Mouse (Mus musculus) C2C12 (cell line): ENCODE measurements at regions not wholly inside any gene's neighbourhood (a gene's known extent, or its start where the extent isn't known, plus 50 kb on each side); places are given as distances from the start of the nearest gene placed in this dataset.

Source experiments
- CTCF ChIP-seq: IDR thresholded peaks from one replicate; pipeline ENCODE4 v1.5.1; 2011; ENCODE audit not compliant: control insufficient read depth, insufficient read depth, insufficient read length
- MYOG ChIP-seq: IDR thresholded peaks from one replicate; pipeline ENCODE4 v1.6.1; 2011; ENCODE audit not compliant: control insufficient read depth, insufficient read length; ENCODE audit errors: extremely low read depth
- USF1 ChIP-seq: IDR thresholded peaks from one replicate; pipeline ENCODE4 v1.6.1; 2011; ENCODE audit warnings: low read depth, mild to moderate bottlenecking, control low read depth, moderate library complexity

DNA sequence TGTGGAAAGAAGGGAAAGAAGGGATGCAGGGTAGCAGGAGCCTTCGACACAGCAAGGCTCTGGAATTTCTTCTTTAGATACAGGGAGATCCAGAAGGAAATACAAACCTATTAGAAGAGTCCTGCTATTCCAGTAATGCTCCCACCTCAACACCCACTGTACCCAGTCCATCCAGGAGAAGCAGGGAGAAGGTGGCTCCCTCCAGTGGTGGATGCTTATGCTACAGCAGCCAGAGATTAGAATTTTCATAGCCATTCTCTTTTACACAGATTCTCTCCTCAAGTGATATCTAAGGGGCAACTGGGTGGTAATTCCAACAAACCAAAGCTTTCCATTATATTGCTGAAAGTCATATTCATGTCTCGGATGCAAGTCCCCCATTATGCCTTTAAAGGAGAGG is 373.9 kb upstream of the Nr5a2 start:
- TF ChIP-seq CTCF, result no peak
- no peak for TF ChIP-seq USF1
- TF ChIP-seq MYOG, result no peak
